Mouse (Mus musculus) erythroblast, embryonic 14.5 days (primary cell): Measurements from ENCODE around the gene Kdm6a. TPM values are rescaled to one million over a fixed set of nuclear protein-coding genes. Genes with fewer than 3 reads are reported as not detected.

Experiments used
- H3K27me3 ChIP-seq: 2 replicates; pipeline ENCODE4 v1.6.1; 2012; ENCODE audit warnings: inconsistent platforms; ENCODE audit not compliant: control insufficient read depth
- H3K36me3 ChIP-seq: 2 replicates; pipeline ENCODE4 v1.6.1; 2012; ENCODE audit warnings: mild to moderate bottlenecking, inconsistent platforms; ENCODE audit not compliant: control insufficient read depth
- H3K4me1 ChIP-seq: 2 replicates; pipeline ENCODE4 v1.6.1; 2012; ENCODE audit warnings: inconsistent platforms; ENCODE audit not compliant: control insufficient read depth
- H3K4me3 ChIP-seq: replicated peaks from 2 replicates; pipeline ENCODE3; 2012; ENCODE audit warnings: moderate library complexity, mild to moderate bottlenecking, inconsistent platforms
- H3K9me3 ChIP-seq: 2 replicates; pipeline ENCODE4 v1.6.1; 2012; ENCODE audit warnings: low read length, inconsistent platforms, mixed read lengths; ENCODE audit not compliant: control insufficient read depth
- GATA1 ChIP-seq: IDR thresholded peaks from 2 replicates; pipeline ENCODE4 v1.6.1; 2012; ENCODE audit warnings: low read length, inconsistent platforms, mixed read lengths
- TAL1 ChIP-seq: IDR thresholded peaks from 3 replicates; pipeline ENCODE4 v1.6.1; 2012; ENCODE audit warnings: low read length, inconsistent platforms, mixed read lengths
- polyA plus RNA-seq: library from polyadenylated mRNA; stranded (reverse); fragments of >175 nt; gene quantifications from 2 replicates; pipeline ENCODE4 v1.2.3, GENCODE M21; 2012

The Kdm6a gene
- polyA plus RNA-seq, 1 experiment: 1.9 TPM

- Histone ChIP-seq H3K9me3 (no peaks in the 10 kb centered on the region), H3K4me3 (no peak overlapping the region), H3K27me3 (no peaks in the 10 kb centered on the region), H3K4me1 (no peaks in the 10 kb centered on the region), H3K36me3 (peaks cover 65% of the 10 kb centered on the region)
- no peak for TF ChIP-seq TAL1
- TF ChIP-seq GATA1: no peak
These were observed 116.2 kb downstream of the Kdm6a start for GRCm38 (mm10) chrX:18278561-18278960.

- Histone ChIP-seq H3K4me3 (no peak overlapping the region), H3K36me3 (peaks cover 51% of the 10 kb centered on the region), H3K27me3 (no peaks in the 10 kb centered on the region), H3K4me1 (no peaks in the 10 kb centered on the region), H3K9me3 (no peaks in the 10 kb centered on the region)
- no peak for TF ChIP-seq TAL1
These were observed 117.8 kb downstream of the Kdm6a start for GRCm38 (mm10) chrX:18280134-18280533.

Other genes starting within 250 kb of the Kdm6a start
- not detected in 2 replicates for gene Dusp21, start 16.7 kb upstream of the Kdm6a start, polyA plus RNA-seq